Mouse (Mus musculus) right cerebral cortex, postnatal 25 days (tissue): ENCODE results near the gene Cluap1.

Source experiments
- DNase-seq: peaks from one replicate; pipeline ENCODE4 v3.0.0; 2022

The Cluap1 gene

DNA sequence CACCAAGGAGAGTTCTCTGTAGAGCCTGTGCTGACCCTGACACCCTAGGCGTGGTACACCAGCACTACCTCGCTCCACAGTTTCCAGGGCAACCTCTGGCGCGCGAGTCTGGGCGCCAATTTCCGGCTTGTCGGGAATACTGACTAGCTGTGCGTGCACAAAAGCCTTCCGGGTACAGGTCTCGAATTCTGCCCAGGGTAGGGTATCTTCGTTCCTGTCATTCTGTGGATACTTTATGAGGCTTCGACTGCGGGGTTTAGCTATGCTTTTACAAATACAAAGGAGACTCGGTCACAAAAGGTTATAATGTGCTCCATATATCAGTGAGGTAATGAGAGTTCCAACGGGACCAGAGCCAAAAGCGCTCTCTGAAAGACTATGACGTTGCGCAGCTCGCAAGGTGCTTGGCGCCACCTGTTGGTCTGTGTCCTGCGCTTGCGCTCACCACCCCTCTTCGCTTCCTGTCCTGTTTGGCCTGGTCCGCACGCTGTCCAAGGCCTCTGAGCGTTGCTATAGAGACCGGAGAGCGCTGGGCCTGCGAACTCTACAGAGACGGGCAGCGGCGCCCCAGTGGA is at the start of gene Cluap1, which contains the start of gene 1700037C18Rik:
Cluap1 (plus strand) TSS at position 265 of the 575 bp plus-strand sequence.
1700037C18Rik (minus strand) TSS at position 153 of the 575 bp plus-strand sequence.
- DNase-seq, result peak; percentile 92

DNA sequence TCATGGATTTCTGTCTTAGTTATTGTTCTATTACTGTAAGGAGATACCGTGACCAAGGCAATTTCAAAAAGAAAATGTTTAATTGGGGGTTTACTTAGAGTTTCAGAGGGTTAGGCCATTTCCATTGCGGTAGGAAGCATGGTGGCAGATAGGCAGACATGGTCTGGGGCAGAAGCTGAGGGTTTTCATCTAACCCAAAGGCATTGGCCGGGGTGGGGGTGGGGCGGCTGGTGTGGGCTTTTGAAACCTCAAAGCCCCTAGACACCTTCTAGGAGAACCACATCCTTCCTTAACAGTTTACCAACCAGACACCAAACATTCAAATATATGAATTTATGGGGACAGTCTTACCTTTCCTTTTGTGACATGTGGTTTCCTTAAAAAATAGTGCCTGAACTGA is 49.3 kb upstream of the Cluap1 start:
- no peak for DNase-seq

GRCm38 (mm10) chr16:3871815-3872214 is 36.8 kb upstream of the Cluap1 start:
- no peak for DNase-seq

GRCm38 (mm10) chr16:3872216-3873047 is 36.2 kb upstream of the Cluap1 start, which contains the start of gene Naa60:
Naa60 (plus strand) TSS chr16:3872375.
- peak; percentile 88 for DNase-seq

DNA sequence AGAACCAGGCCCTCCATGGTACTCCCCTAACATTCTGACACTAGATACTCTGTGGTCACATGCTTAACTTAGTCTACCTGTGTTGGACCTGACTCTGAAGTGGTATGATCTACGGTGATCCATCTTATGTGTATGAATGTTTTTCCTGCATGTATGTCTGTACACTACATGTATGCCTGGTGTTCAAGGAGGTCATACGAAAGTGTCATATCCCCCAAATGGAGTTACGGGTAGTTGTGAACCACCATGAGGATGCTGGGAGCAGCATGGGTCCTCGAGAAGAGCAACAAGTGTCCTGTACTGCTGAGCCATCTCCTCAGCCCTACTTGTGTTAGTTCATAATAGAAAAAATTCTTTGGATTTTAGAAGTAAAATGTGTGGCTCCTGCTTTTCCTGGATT is 32.3 kb upstream of the Cluap1 start:
- no peak for DNase-seq

GRCm38 (mm10) chr16:3884201-3885064 is 24.2 kb upstream of the Cluap1 start, which contains the start of the genes Zfp597 and Gm20695:
Zfp597 (minus strand) TSS chr16:3884561.
Gm20695 (plus strand) TSS chr16:3884648.
- peak; percentile 96 for DNase-seq

DNA sequence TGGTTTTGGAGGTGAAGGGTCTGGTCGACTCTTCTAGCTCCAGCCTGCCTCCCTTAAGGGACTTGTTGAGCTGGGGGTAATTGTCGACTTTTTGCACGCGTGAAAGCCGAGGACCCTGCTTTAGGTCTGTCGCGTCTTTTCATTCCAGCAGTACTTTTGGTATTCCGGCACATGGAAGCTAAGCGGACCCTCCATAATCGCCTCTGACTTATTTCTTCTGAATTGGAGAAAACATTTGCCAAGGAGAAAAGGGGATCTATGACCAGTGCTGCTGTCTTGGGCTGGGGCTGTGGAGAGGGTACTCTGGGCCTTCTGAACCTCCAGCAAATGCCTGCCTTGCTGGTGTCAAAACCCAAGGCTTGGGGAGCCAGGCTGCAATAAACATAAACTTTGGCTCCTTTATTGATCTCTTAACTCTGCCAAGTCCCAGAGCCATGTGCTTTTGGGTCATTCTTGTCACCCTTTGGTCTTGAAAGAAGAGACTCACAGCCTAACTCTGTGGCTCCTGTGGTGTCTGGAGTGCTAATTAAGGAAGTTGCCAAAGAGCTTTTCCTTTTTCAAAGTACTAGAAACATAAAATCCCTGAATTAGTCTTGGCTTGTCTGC is 23.4 kb upstream of the Cluap1 start:
- DNase-seq, result no peak

GRCm38 (mm10) chr16:3891621-3892295 is 16.8 kb upstream of the Cluap1 start:
- DNase-seq, result peak; percentile 28

DNA sequence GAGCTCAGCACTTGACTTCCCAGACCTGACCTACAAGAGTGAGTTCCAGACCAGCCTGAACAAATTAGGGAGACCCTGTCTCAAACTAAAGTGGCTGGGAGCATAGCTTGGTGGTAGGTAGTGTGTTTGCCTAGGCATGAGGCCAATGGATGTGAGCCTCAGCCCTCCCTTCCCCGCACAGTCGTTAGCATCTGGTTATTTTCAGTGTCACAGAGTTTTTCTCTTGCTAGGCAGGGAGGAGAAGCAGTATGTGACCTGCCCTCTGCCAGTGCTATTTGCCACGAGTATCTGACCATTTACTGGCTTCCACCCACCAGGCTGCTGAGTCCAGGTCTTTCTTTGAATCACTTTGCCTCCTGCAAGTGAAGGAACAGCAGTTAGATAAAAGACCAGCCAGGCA is 14.9 kb upstream of the Cluap1 start:
- DNase-seq, result no peak

DNA sequence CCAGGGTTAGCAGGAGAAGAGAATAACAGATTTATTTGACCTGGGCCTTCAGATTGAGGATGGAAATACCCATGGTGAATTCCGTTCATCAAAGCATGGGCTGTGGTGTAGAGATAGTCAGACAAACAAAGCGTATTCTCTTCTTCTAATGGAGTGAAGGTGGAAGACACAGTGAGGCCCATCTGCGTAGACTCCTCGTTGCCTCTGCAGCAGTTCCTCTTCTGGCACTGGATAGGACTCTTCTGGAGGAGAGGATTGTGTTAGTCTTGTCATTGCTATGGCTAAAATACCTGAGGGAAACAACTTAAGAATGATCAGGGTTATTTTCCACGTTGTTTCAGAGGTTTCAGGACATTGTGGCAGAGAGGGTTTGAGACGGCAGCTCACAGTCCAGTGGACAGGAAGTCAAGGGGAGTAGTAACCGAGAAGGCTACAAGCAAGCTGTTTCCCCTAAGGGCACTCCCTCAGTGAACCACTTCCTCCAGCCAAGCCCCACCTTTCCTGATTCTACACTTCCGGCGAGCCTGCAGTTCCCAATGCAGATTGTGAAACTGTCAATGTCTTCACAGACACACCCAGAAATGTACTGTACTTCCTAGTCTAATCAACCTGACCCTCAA is 13.3 kb upstream of the Cluap1 start:
- no peak for DNase-seq

GRCm38 (mm10) chr16:3896046-3896445 is 12.6 kb upstream of the Cluap1 start:
- DNase-seq, result no peak

DNA sequence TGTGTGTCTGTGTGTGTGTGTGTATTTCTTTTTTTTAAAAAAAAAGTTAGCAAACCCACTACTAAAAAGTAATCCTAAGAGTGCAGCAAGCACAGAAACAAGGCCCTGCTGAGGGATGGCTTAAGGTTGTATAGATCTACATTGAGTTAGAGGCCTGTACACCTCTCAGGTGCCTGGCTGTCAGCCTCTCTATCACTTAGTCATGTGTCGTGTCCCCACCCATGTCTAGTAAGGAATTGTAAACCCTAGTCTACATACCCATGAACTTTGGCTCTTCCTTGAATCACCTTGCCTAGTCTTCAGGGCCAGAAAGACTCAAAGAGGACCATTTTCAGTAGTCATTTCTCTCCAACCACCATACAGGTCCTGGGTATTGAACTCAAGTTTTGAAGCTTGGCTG is 12.0 kb upstream of the Cluap1 start:
- no peak for DNase-seq

- DNase-seq, result no peak
Observed at GRCm38 (mm10) chr16:3907471-3907870, 1.1 kb upstream of the Cluap1 start.

DNA sequence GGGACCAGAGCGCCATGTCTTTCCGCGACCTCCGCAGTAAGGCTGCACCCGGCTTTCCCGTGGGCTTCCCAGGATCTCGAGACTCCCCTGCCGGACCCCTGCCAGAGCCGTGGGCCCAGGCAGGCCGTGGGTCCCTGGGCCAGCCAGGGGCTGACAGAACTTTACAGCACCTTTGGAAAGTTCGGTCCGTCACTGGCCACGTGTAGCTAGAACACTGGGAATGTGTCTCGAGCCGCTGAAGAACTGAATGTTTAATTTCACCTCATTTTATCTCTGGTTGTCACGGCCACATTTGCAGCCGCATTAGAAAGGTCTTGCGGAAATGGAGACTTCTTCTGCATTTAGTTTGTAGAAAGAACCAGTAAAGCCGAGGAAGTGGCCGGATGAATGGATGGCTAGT is 517 bp downstream of the Cluap1 start:
- DNase-seq, result no peak

- DNase-seq, result no peak
Observed at GRCm38 (mm10) chr16:3920756-3921155, 12.2 kb downstream of the Cluap1 start.

- no peak for DNase-seq
Observed at GRCm38 (mm10) chr16:3923515-3923914, 14.9 kb downstream of the Cluap1 start.

- DNase-seq, result no peak
Observed at GRCm38 (mm10) chr16:3923966-3924365, 15.4 kb downstream of the Cluap1 start.

DNA sequence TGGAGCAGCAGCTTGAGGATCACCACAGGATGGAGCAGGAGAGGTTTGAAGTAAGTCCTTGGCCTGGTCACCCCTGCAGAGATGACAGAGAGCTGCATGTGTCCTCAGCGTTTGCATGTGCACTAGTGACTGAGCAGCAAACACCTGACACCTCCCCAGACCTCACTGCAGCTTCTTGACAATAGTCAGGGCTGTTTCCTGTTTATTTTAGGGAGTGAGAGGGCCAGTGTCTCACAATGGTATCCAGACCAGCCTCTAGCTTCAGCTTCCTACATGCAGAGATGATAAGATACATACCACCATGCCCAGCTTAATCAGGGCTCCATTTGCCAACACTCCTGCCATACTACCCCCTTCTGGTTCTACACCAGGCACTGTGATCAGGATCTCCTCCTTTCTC is 20.0 kb downstream of the Cluap1 start:
- no peak for DNase-seq

DNA sequence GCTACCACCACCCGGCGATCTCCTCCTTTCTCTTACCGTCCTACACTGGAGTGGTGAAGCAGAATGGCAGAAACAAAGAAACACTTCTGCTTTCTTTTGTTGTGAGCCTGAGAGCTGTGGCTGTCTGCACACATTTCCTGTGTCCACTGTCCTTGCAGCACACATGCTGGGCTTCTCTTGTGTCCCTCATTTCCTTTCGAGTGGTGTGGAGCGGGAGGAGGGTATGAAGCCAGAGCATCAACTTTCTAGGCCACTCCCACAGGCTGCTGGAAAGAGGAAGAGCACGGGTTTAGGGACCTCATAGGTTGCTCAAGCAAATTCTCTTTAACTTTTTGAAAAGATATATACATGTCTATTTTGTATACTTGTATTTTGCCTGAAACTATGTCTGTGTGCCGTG is 20.6 kb downstream of the Cluap1 start:
- no peak for DNase-seq

DNA sequence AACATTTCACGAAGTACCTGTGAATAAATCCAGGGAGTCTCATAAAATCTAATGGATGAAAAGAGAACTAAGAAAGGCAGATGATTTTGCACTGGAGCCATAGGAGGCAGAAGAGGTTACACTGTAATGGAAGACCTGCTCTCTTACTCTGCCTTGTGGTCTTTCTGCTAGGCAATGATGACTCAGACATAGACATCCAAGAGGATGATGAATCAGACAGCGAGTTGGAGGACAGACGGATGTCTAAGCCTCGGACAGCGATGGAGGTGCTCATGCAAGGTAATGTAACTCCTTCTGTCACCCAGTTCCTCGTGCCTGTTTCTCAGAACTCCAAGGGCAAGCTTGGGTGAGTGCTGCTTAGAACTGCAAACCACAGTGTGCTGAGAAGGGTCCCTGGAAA is 24.9 kb downstream of the Cluap1 start:
- DNase-seq, result no peak

GRCm38 (mm10) chr16:3934091-3934490 is 25.5 kb downstream of the Cluap1 start:
- DNase-seq, result no peak

DNA sequence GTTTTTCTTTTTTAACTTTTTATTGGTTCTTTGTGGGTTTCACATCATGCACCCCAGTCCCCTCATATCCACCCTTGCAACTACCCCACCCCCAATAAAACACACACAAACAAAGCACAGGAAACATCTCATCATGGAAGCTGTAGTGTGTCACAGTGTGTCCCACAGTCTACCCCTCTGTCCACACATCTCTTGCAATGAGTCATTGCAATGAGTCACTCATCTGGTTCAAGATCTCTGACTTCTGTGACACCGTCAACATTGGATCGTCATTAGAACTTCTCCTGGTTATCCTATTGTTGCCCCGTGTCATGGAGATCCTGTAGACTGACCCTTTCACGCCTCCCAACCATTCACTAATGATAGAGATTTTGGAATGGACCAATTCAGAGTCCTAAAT is 26.1 kb downstream of the Cluap1 start:
- DNase-seq, result no peak
